Mouse (Mus musculus): ENCODE results near the gene Atp1b1. TPM values are rescaled to one million over a fixed set of nuclear protein-coding genes. Genes with fewer than 3 reads are reported as not detected.

Atp1b1 gene
- polyA plus RNA-seq, 1 experiment: 1,191 TPM

DNA sequence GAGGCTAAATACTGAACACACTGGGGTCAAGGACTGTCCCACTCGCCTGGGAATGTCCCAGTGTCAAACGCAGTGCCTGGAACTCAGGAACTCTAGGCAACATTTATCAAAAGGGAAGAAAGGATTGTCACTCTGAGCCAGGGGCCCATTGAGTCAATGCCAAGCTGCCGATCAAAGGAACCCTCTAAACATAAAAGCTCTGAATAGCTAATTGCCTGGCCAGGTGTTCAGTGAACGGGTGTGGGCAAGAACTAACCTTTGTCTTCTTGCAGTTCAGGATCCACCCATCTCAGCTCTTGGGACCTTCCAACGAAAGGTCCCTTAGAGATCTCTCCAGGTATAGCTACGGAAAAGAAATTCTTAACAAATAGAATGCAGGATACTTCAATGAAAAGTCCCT lies 12.8 kb upstream of the Atp1b1 start:
- no peak overlapping the region for H3K27ac ChIP-seq (ENCODE audit: insufficient read depth, low read length)
- H3K4me3 ChIP-seq (ENCODE audit: insufficient read depth, low read length): no peak overlapping the region
- H3K4me1 ChIP-seq (ENCODE audit: control insufficient read depth, insufficient read depth, low read length): peaks cover 6% of the 10 kb centered on the region; the same call in 1 of the 2 replicates
- TF ChIP-seq POLR2A (IDR thresholded peaks at IDR 0.05; ENCODE audit: extremely low read depth, insufficient read depth, low read length) (no peak), CTCF (IDR thresholded peaks at IDR 0.05; ENCODE audit: extremely low read depth, insufficient read depth, low read length) (no peak)

DNA sequence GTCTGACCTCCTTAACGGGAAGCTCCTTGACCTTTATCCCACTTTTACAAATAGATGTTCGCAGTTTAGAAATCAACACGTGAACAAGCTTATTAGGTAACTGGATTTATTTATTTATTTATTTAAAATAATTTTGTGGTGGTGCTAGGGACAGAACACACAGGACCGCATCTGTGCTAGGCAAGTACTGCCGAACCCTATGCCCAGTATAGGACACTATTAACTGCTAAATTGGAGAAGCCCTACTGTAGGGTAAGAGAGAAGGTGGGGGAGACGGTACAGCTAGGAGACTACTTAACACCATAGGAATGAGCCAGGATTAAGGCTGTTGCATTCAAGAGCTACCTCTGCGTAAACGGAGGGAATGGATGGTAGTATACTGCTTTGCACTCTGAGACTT lies 10.2 kb upstream of the Atp1b1 start:
- Histone ChIP-seq H3K4me3 (ENCODE audit: insufficient read depth, low read length) (no peak overlapping the region), H3K27ac (ENCODE audit: insufficient read depth, low read length) (no peak overlapping the region), H3K4me1 (ENCODE audit: control insufficient read depth, insufficient read depth, low read length) (no peaks in the 10 kb centered on the region)
- no peak for TF ChIP-seq POLR2A (IDR thresholded peaks at IDR 0.05; ENCODE audit: extremely low read depth, insufficient read depth, low read length)

DNA sequence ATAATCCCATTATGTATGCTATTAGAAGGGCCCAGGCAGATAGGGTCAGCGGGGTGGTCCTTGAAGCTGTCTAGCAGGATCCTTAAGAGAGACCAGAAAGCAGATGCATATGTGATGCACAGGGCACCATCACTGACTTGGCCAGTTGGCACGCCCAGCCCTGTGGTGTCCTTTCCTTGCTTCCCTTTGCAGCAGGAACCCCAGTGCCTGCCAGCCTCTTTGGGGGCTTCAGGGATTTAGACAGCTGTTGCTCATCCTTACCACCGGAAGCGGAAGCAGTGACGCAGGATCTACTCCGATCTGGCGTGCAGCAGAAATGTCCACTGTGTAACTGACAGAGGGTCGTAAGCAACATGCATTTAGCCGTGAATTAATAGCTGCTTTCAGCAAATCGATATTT lies 9.3 kb upstream of the Atp1b1 start:
- H3K4me3 ChIP-seq (ENCODE audit: insufficient read depth, low read length): no peak overlapping the region
- no peaks in the 10 kb centered on the region for H3K4me1 ChIP-seq (ENCODE audit: control insufficient read depth, insufficient read depth, low read length)
- TF ChIP-seq CTCF (IDR thresholded peaks at IDR 0.05; ENCODE audit: extremely low read depth, insufficient read depth, low read length): no peak
- no peak for TF ChIP-seq POLR2A (IDR thresholded peaks at IDR 0.05; ENCODE audit: extremely low read depth, insufficient read depth, low read length)
- H3K27ac ChIP-seq (ENCODE audit: insufficient read depth, low read length): no peak overlapping the region

DNA sequence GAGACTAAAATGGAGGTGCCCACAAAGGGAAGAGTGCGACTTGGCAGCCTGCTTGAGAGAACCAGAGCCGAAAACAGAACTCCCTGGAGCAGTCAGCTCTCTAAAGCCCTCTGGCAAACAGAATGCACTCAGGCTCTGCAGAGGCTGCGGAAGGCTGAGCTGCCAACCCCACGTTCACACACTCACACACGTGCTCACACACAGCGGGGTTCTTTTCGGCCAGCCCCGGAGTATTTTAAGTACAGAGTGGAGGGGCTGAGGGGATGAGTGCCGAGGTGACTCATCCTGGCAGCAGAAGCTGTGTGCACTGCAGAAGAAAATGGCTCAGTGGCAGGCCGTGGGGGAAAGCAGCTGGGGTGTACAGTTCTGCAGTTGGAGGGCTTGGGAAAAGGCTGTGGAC lies 3.6 kb upstream of the Atp1b1 start:
- peaks cover 3% of the 10 kb centered on the region; the same call in 1 of the 2 replicates for H3K4me1 ChIP-seq (ENCODE audit: control insufficient read depth, insufficient read depth, low read length)
- peak overlapping the region; percentile 66 for H3K27ac ChIP-seq (ENCODE audit: insufficient read depth, low read length)
- H3K4me3 ChIP-seq (ENCODE audit: insufficient read depth, low read length): no peak overlapping the region
- TF ChIP-seq CTCF (IDR thresholded peaks at IDR 0.05; ENCODE audit: extremely low read depth, insufficient read depth, low read length) (no peak), POLR2A (IDR thresholded peaks at IDR 0.05; ENCODE audit: extremely low read depth, insufficient read depth, low read length) (peak; percentile 56)

DNA sequence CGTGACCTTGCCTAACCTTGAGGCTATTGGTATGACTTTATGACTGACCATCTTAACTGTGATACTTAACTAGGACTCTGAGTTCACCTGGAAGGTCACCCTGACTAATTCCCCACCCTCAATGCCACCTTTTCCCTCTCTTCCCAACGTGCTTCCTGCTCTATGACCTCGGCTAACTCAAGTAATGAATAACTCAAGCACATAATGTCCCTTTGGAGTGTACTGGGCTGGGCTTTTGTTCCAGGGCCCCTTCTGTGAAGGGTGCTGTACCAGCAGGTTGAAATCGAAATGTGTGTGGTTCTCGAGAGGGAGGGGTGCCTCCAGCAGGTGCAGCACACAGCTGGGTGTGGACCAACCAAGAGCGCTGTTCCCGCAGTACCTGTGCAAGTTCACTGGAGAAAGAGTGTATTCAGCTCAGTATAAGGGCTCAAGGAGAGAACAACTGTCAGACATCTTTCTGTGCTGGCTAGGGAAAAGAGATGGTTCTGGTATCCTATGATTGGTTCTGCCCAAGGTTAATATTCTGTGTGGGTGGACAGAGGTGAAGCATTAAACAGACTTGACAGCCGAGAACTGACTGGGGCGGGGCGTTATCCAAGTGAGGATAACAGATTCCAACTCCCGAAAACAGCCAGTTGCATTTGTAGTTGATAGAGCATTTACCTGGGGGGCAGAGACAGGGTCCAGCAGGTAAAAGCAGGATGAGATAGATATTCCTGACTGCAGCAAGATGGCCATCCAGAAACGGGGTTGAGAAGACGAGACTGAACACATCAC lies 3.0 kb upstream of the Atp1b1 start:
- peaks cover 3% of the 10 kb centered on the region; the same call in 1 of the 2 replicates for H3K4me1 ChIP-seq (ENCODE audit: control insufficient read depth, insufficient read depth, low read length)
- peak overlapping the region; percentile 66 for H3K27ac ChIP-seq (ENCODE audit: insufficient read depth, low read length)
- peak overlapping the region; percentile 19; the same call in 1 of the 2 replicates for H3K4me3 ChIP-seq (ENCODE audit: insufficient read depth, low read length)
- TF ChIP-seq POLR2A (IDR thresholded peaks at IDR 0.05; ENCODE audit: extremely low read depth, insufficient read depth, low read length) (no peak), CTCF (IDR thresholded peaks at IDR 0.05; ENCODE audit: extremely low read depth, insufficient read depth, low read length) (no peak)

DNA sequence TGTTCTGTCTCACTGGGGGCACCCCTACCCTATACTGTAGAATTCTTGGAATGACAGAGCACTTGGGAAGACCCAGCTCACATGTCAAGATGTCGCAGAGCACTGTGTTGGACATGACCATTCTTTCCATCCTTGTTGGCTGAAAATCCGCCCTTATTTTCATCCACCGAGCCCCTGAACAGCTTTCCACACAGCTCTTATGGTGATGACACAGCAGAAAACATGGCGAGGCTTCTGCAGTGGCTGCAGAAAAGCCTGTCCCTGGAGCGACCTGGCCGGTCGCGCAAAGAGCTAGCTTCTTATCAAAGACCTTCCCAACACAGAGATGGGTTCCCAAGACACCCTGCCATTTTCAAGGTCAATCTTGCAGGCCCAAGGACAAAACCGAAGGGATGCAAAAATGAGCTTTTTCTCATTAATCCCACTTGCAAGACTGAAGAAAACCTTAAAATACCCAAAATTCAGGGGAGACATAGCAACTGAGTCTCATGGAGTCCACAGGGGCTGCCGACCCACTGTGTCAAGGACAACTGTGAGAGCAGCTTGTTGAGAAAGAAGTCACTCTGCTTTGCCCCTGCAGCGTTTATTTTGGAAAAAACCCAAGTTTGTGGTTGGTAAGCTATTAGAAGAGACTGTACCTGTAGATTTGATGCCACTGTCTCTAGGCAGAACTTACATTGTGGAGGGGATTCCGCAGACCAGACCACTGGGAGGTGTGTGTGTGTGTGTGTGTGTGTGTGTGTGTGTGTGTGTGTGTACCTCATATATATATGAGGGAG lies 1.2 kb upstream of the Atp1b1 start:
- Histone ChIP-seq H3K4me1 (ENCODE audit: control insufficient read depth, insufficient read depth, low read length) (peaks cover 3% of the 10 kb centered on the region; the same call in 1 of the 2 replicates), H3K4me3 (ENCODE audit: insufficient read depth, low read length) (peak overlapping the region; percentile 51), H3K27ac (ENCODE audit: insufficient read depth, low read length) (peak overlapping the region; percentile 99)
- TF ChIP-seq CTCF (IDR thresholded peaks at IDR 0.05; ENCODE audit: extremely low read depth, insufficient read depth, low read length): no peak

DNA sequence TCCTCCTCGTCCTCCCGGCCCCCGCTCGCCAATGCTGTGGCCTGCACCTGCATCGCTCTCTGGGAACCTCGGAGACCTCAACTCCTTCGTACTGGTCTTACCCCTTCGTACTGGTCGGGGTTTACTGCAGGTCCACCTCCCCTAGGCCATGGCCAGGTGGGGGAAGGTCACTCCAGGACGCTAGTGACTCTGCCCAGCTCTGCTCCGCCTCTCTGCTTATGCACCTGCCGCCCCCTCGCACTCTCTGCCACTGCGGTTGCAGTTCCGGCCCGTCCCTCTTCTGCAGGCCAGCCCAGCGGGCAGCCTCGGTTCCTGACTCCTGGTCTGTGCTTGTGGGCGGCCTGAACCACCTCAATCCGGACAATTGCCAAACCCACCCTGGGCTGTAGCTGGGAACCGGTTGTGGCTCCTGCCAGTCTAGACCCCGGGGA lies 481 bp upstream of the Atp1b1 start:
- no peak for TF ChIP-seq CTCF (IDR thresholded peaks at IDR 0.05; ENCODE audit: extremely low read depth, insufficient read depth, low read length)
- no peak for TF ChIP-seq POLR2A (IDR thresholded peaks at IDR 0.05; ENCODE audit: extremely low read depth, insufficient read depth, low read length)
- Histone ChIP-seq H3K4me1 (ENCODE audit: control insufficient read depth, insufficient read depth, low read length) (peaks cover 3% of the 10 kb centered on the region; the same call in 1 of the 2 replicates), H3K4me3 (ENCODE audit: insufficient read depth, low read length) (peak overlapping the region; percentile 51), H3K27ac (ENCODE audit: insufficient read depth, low read length) (peak overlapping the region; percentile 99)

DNA sequence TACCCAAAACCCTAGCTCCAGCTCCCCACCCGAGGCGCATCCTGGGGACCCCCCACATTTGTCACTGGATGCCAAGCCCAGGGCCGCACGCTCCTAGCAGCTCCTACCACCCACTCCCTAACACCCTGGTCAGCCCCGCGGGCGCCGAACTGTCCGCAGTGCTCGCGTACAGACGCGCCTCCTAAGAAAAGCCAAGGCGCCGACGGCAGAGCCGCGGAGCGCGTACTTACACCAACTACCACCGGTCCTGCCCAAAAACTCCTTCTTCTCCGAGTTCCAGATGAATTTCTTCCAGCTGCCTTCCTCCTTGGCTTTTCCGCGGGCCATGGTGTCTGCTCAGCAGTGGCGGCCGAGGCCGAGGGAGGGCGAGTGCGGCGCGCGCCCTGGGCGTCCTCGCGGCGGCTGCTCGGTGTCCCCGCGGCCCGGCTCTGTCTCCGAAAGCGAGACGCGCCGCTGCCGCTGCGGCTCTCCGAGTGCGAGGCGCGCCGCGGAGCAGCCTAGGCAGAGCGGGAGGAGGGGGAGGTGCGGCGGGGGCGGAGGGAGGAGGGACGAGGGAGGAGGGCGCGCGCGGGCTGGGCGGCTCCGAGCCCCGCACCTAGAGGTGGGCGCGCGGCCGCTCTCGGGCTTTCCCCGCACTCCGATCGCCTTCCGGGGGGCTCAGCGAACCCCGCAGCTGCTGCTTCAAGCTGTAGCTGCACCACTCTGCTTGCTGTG lies 467 bp downstream of the Atp1b1 start:
- peak overlapping the region; percentile 51 for H3K4me3 ChIP-seq (ENCODE audit: insufficient read depth, low read length)
- H3K4me1 ChIP-seq (ENCODE audit: control insufficient read depth, insufficient read depth, low read length): peaks cover 3% of the 10 kb centered on the region; the same call in 1 of the 2 replicates
- H3K27ac ChIP-seq (ENCODE audit: insufficient read depth, low read length): peak overlapping the region; percentile 99
- TF ChIP-seq POLR2A (IDR thresholded peaks at IDR 0.05; ENCODE audit: extremely low read depth, insufficient read depth, low read length) (no peak), CTCF (IDR thresholded peaks at IDR 0.05; ENCODE audit: extremely low read depth, insufficient read depth, low read length) (no peak)

DNA sequence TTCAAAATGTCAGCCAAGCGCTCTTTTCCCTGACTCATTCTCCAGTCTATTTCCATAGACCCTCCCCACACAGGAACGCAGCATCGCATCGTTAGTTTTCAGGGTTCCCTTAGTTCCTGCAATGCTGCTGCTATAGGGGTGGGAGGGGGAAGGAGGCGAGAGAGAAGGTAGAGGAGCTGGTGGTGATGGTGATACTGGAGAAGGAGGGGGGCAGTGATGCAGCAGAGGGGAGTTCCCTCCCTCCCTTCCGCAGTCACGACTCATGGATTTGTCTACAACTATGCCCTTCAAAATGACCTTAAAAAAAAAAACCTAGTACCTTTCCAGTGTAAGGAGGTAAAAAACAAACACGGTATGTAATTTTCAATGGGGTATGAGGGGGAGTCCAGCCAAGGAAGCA lies 1.4 kb downstream of the Atp1b1 start:
- TF ChIP-seq POLR2A (IDR thresholded peaks at IDR 0.05; ENCODE audit: extremely low read depth, insufficient read depth, low read length) (peak; percentile 80), CTCF (IDR thresholded peaks at IDR 0.05; ENCODE audit: extremely low read depth, insufficient read depth, low read length) (no peak)
- H3K4me1 ChIP-seq (ENCODE audit: control insufficient read depth, insufficient read depth, low read length): peaks cover 3% of the 10 kb centered on the region; the same call in 1 of the 2 replicates
- peak overlapping the region; percentile 51 for H3K4me3 ChIP-seq (ENCODE audit: insufficient read depth, low read length)
- H3K27ac ChIP-seq (ENCODE audit: insufficient read depth, low read length): peak overlapping the region; percentile 99

All from cortical plate, adult 2 months (tissue).